Mouse (Mus musculus): ENCODE results near the gene Nrxn1. TPM values are rescaled to one million over a fixed set of nuclear protein-coding genes. Genes with fewer than 3 reads are reported as not detected.

Nrxn1 gene
- total RNA-seq, 1 experiment: 2.9 TPM

DNA sequence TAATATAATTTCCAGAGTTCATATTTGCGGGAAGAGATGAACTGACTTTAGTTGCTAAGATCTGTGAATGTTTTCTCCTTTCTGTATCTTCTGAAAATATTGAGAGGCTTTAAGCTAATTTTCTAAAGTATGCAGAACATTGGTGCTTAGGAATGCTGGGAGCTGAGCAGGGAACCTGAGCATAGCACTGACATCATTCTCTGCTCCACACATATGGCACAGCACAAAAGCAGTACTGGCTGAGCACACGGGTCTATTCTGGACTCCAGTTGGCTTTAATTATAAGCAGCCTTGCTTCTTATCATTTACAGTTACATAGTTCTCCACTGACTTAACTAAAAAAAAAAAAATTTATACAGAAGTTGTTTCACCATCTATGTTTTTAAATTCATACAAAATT, 641.5 kb downstream of the Nrxn1 start:
- H3K4me3 ChIP-seq (ENCODE audit: insufficient read depth in 1 of 2, low read depth in 1 of 2, low read length in 2 of 2, poor library complexity in 1 of 2, severe bottlenecking in 1 of 2): no peak overlapping the region
- no peaks in the 10 kb centered on the region for H3K9me3 ChIP-seq (ENCODE audit: control insufficient read depth, insufficient read depth, low read depth, low read length)
- no peak for TF ChIP-seq ZC3H11A (IDR thresholded peaks at IDR 0.05; ENCODE audit: borderline replicate concordance, low read depth, low read length)
- no peak overlapping the region for H3K9ac ChIP-seq (ENCODE audit: insufficient read depth, low read depth, low read length, poor library complexity, severe bottlenecking)
- H3K4me1 ChIP-seq (ENCODE audit: control insufficient read depth in 2 of 2, insufficient read depth in 2 of 2, low read length in 2 of 2, poor library complexity in 1 of 2): peaks cover 0 to 2% of the 10 kb centered on the region in 2 experiments; a peak in 1 of 4 replicates
- DNase-seq (ENCODE audit: low read depth, low spot score): no peak
- no peaks in the 10 kb centered on the region for H3K36me3 ChIP-seq (ENCODE audit: control insufficient read depth, insufficient read depth, low read length, poor library complexity, severe bottlenecking)
- in situ Hi-C loops (cut with MboI; ENCODE audit: low sequenced_read_pairs in 2 of 2, unreplicated experiment in 2 of 2): no loop called here
- no peak overlapping the region for H3K27ac ChIP-seq (ENCODE audit: insufficient read depth, low read depth, low read length, poor library complexity, severe bottlenecking)

GRCm38 (mm10) chr17:90443067-90443466, 649.8 kb downstream of the Nrxn1 start:
- no peak for DNase-seq (ENCODE audit: low read depth, low spot score)
- H3K4me1 ChIP-seq (ENCODE audit: control insufficient read depth in 2 of 2, insufficient read depth in 2 of 2, low read length in 2 of 2, poor library complexity in 1 of 2): no peaks in the 10 kb centered on the region
- TF ChIP-seq HCFC1 (IDR thresholded peaks at IDR 0.05; ENCODE audit: borderline replicate concordance, insufficient read depth, low read length) (no peak), ZNF384 (IDR thresholded peaks at IDR 0.05; ENCODE audit: low read depth, low read length) (no peak), MAFK (IDR thresholded peaks at IDR 0.05; ENCODE audit: insufficient read depth, low read depth, low read length) (no peak), CHD2 (IDR thresholded peaks at IDR 0.05; ENCODE audit: low read depth, low read length) (no peak), ZC3H11A (IDR thresholded peaks at IDR 0.05; ENCODE audit: borderline replicate concordance, low read depth, low read length) (no peak)
- no peak overlapping the region for H3K9ac ChIP-seq (ENCODE audit: insufficient read depth, low read depth, low read length, poor library complexity, severe bottlenecking)
- no peak overlapping the region for H3K4me3 ChIP-seq (ENCODE audit: insufficient read depth in 1 of 2, low read depth in 1 of 2, low read length in 2 of 2, poor library complexity in 1 of 2, severe bottlenecking in 1 of 2)
- no peaks in the 10 kb centered on the region for H3K36me3 ChIP-seq (ENCODE audit: control insufficient read depth, insufficient read depth, low read length, poor library complexity, severe bottlenecking)
- H3K27ac ChIP-seq (ENCODE audit: insufficient read depth, low read depth, low read length, poor library complexity, severe bottlenecking): no peak overlapping the region
- no peaks in the 10 kb centered on the region for H3K9me3 ChIP-seq (ENCODE audit: control insufficient read depth, insufficient read depth, low read depth, low read length)
- in situ Hi-C loops (cut with MboI; ENCODE audit: low sequenced_read_pairs in 2 of 2, unreplicated experiment in 2 of 2): no loop called here

- TF ChIP-seq ZC3H11A (IDR thresholded peaks at IDR 0.05; ENCODE audit: borderline replicate concordance, low read depth, low read length) (no peak), HCFC1 (IDR thresholded peaks at IDR 0.05; ENCODE audit: borderline replicate concordance, insufficient read depth, low read length) (no peak), MAFK (IDR thresholded peaks at IDR 0.05; ENCODE audit: insufficient read depth, low read depth, low read length) (no peak), ZNF384 (IDR thresholded peaks at IDR 0.05; ENCODE audit: low read depth, low read length) (no peak), CHD2 (IDR thresholded peaks at IDR 0.05; ENCODE audit: low read depth, low read length) (no peak)
- in situ Hi-C loops (cut with MboI; ENCODE audit: low sequenced_read_pairs in 2 of 2, unreplicated experiment in 2 of 2): no loop called here
- no peak overlapping the region for H3K4me3 ChIP-seq (ENCODE audit: insufficient read depth in 1 of 2, low read depth in 1 of 2, low read length in 2 of 2, poor library complexity in 1 of 2, severe bottlenecking in 1 of 2)
- H3K9ac ChIP-seq (ENCODE audit: insufficient read depth, low read depth, low read length, poor library complexity, severe bottlenecking): no peak overlapping the region
- DNase-seq (ENCODE audit: low read depth, low spot score): no peak
- H3K27ac ChIP-seq (ENCODE audit: insufficient read depth, low read depth, low read length, poor library complexity, severe bottlenecking): no peak overlapping the region
- no peaks in the 10 kb centered on the region for H3K9me3 ChIP-seq (ENCODE audit: control insufficient read depth, insufficient read depth, low read depth, low read length)
- H3K36me3 ChIP-seq (ENCODE audit: control insufficient read depth, insufficient read depth, low read length, poor library complexity, severe bottlenecking): no peaks in the 10 kb centered on the region
- no peaks in the 10 kb centered on the region for H3K4me1 ChIP-seq (ENCODE audit: control insufficient read depth in 2 of 2, insufficient read depth in 2 of 2, low read length in 2 of 2, poor library complexity in 1 of 2)
Observed at GRCm38 (mm10) chr17:90435836-90436235, 657.0 kb downstream of the Nrxn1 start.

- in situ Hi-C loops (cut with MboI; ENCODE audit: low sequenced_read_pairs in 2 of 2, unreplicated experiment in 2 of 2): no loop called here
- TF ChIP-seq ZC3H11A (IDR thresholded peaks at IDR 0.05; ENCODE audit: borderline replicate concordance, low read depth, low read length) (no peak), ZNF384 (IDR thresholded peaks at IDR 0.05; ENCODE audit: low read depth, low read length) (no peak), CHD2 (IDR thresholded peaks at IDR 0.05; ENCODE audit: low read depth, low read length) (no peak), HCFC1 (IDR thresholded peaks at IDR 0.05; ENCODE audit: borderline replicate concordance, insufficient read depth, low read length) (no peak), MAFK (IDR thresholded peaks at IDR 0.05; ENCODE audit: insufficient read depth, low read depth, low read length) (no peak)
- no peak for DNase-seq (ENCODE audit: low read depth, low spot score)
- Histone ChIP-seq H3K27ac (ENCODE audit: insufficient read depth, low read depth, low read length, poor library complexity, severe bottlenecking) (no peak overlapping the region), H3K9ac (ENCODE audit: insufficient read depth, low read depth, low read length, poor library complexity, severe bottlenecking) (no peak overlapping the region), H3K4me3 (ENCODE audit: insufficient read depth in 1 of 2, low read depth in 1 of 2, low read length in 2 of 2, poor library complexity in 1 of 2, severe bottlenecking in 1 of 2) (no peak overlapping the region), H3K9me3 (ENCODE audit: control insufficient read depth, insufficient read depth, low read depth, low read length) (no peaks in the 10 kb centered on the region), H3K4me1 (ENCODE audit: control insufficient read depth in 2 of 2, insufficient read depth in 2 of 2, low read length in 2 of 2, poor library complexity in 1 of 2) (no peaks in the 10 kb centered on the region), H3K36me3 (ENCODE audit: control insufficient read depth, insufficient read depth, low read length, poor library complexity, severe bottlenecking) (no peaks in the 10 kb centered on the region)
Observed at GRCm38 (mm10) chr17:90435371-90435770, 657.5 kb downstream of the Nrxn1 start.

DNA sequence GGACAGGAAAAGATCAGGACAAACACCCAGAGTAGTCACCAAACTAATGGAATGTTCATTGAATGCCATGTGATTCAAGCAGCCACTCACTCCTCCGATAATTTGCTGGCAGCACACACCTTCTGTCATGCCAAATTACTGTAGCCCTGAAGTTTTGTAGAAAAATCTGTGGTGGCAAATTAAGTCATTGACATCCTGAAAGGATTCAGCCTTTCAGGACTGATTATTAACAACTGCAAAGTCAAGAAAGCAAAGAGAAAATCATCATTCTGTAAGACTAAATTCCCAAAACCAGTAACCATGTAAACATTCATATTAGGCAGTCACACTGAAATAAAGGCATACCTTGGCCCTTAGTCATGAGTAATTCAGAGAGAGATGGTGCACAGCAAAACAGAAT, 662.7 kb downstream of the Nrxn1 start:
- Histone ChIP-seq H3K36me3 (ENCODE audit: control insufficient read depth, insufficient read depth, low read length, poor library complexity, severe bottlenecking) (no peaks in the 10 kb centered on the region), H3K4me1 (ENCODE audit: control insufficient read depth in 2 of 2, insufficient read depth in 2 of 2, low read length in 2 of 2, poor library complexity in 1 of 2) (no peaks in the 10 kb centered on the region), H3K4me3 (ENCODE audit: insufficient read depth in 1 of 2, low read depth in 1 of 2, low read length in 2 of 2, poor library complexity in 1 of 2, severe bottlenecking in 1 of 2) (no peak overlapping the region), H3K9ac (ENCODE audit: insufficient read depth, low read depth, low read length, poor library complexity, severe bottlenecking) (no peak overlapping the region), H3K27ac (ENCODE audit: insufficient read depth, low read depth, low read length, poor library complexity, severe bottlenecking) (no peak overlapping the region), H3K9me3 (ENCODE audit: control insufficient read depth, insufficient read depth, low read depth, low read length) (no peaks in the 10 kb centered on the region)
- DNase-seq (ENCODE audit: low read depth, low spot score): no peak
- TF ChIP-seq HCFC1 (IDR thresholded peaks at IDR 0.05; ENCODE audit: borderline replicate concordance, insufficient read depth, low read length): no peak
- no peak for TF ChIP-seq ZNF384 (IDR thresholded peaks at IDR 0.05; ENCODE audit: low read depth, low read length)
- no peak for TF ChIP-seq MAFK (IDR thresholded peaks at IDR 0.05; ENCODE audit: insufficient read depth, low read depth, low read length)
- no peak for TF ChIP-seq ZC3H11A (IDR thresholded peaks at IDR 0.05; ENCODE audit: borderline replicate concordance, low read depth, low read length)
- no peak for TF ChIP-seq CHD2 (IDR thresholded peaks at IDR 0.05; ENCODE audit: low read depth, low read length)
- in situ Hi-C loops (cut with MboI; ENCODE audit: low sequenced_read_pairs in 2 of 2, unreplicated experiment in 2 of 2): no loop called here

Data from ES-E14 (cell line).